Mouse (Mus musculus) thymus, adult 18-20 months (tissue): ENCODE measurements around the gene Olfr859.
"Not testable (repeated sequence)": the region's sequence is repeated elsewhere in the genome, so short reads cannot be mapped to it uniquely, and the experiment has no call there.

Source experiments
- DNase-seq, 2 experiments: peaks; one replicate each; pipeline ENCODE4 v3.0.0; 2022; ENCODE audit warnings: mixed read lengths in 2 of 2

Gene Olfr859

DNA sequence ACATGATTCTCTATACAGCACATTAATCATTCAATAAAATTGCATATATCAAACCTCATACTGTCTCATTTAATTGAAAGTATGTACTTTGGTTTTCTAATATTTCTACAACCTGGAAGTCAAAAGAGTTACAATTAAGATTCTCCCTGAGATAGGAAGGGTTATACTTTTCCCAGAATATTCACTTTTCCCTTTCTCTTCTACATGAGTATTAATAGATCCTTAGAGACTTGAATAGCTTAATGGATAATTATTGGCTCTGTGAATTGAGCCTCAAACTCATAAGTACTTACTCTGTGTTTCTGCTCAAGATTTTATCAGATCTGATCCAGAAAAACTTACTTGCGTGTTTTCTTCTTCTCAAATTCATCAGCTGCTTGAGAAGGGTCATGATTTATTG is at the start of gene Olfr859:
Gene Olfr859, plus strand, starts transcription at position 301 of the 400 bp plus-strand sequence.
- DNase-seq, result not testable (repeated sequence)

DNA sequence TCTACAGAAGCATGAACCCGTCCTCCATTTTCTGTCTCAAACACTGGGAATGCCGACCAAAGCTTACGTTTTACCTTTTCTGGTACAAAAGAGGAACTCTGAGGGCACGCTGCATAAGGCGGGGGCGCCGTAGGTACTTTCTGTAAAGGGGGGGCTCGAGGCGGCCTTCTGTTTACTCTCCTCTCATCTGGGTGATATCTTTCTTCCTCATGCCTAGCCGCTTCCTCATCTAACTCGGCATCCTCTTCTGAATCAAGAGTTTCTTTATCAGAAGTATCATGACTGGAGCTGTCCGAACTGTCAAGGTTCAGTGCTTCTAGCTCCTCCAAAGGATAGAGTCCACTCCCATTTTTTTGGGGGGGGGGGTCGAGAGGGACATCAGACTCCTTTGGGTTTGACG is 35.6 kb upstream of the Olfr859 start:
- no peak for DNase-seq

GRCm38 (mm10) chr9:19769701-19770100 is 35.0 kb upstream of the Olfr859 start:
- DNase-seq, result no peak

GRCm38 (mm10) chr9:19779983-19780382 is 24.7 kb upstream of the Olfr859 start, which contains the start of gene Olfr58:
Gene Olfr58, plus strand, starts transcription at chr9:19780283.
- DNase-seq, result no peak

DNA sequence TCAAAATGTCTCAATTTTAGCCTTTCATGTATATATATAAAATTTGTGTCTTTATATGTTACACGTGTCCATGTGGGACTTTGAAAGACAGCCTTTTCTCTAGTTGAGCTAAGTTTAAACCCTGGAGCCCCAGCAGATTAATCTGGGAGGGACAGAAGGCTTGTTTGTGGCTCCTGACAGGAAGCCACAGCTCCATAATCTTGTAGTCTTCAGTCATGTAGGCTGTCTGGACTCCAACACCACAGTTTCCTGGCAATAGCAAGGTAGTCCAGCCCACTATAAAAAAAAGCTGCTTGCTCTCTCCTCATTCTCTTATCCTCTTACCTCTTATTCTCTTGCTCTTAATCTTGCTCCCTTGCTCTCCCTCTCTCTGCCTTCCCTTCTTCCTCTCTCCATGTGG is 1.7 kb upstream of the Olfr859 start:
- DNase-seq, result no peak

- no peak for DNase-seq
Measured at GRCm38 (mm10) chr9:19849647-19850046, 44.9 kb downstream of the Olfr859 start, which contains the start of gene Olfr860. Gene Olfr860, minus strand, starts transcription at chr9:19849747.
